Mouse (Mus musculus) testis, adult 10 weeks (tissue): ENCODE data around the gene Gm5157. TPM values are rescaled to one million over a fixed set of nuclear protein-coding genes. Genes with fewer than 3 reads are reported as not detected.

Experiments used
- polyA plus RNA-seq: library from polyadenylated mRNA; stranded (reverse); fragments of 350-450 nt; fragmentation: Illumina TruSeq; extraction: RNeasy Lipid Tissue Mini Kit (QIAGEN cat#74804); gene quantifications from one replicate; pipeline ENCODE4 v1.2.3, GENCODE M21; 2014; ENCODE audit warnings: low read depth, low replicate concordance

Gene Gm5157
- polyA plus RNA-seq, result not detected

GRCm38 (mm10) chr7:21190323-21190722, at the start of gene Gm5157:
Gm5157 (minus strand) TSS chr7:21190423.

GRCm38 (mm10) chr7:21161885-21162284, 28.3 kb downstream of the Gm5157 start, which contains the start of gene Vmn1r123:
Vmn1r123 (plus strand) TSS chr7:21162185.

Other genes starting within 250 kb of the Gm5157 start
- not detected for gene Vmn1r119, start 178.0 kb downstream of the Gm5157 start, polyA plus RNA-seq
- not detected for gene Vmn1r120, start 136.6 kb downstream of the Gm5157 start, polyA plus RNA-seq
- gene Vmn1r121, start 91.9 kb downstream of the Gm5157 start, polyA plus RNA-seq, result not detected
- gene Vmn1r122, start 56.3 kb downstream of the Gm5157 start, polyA plus RNA-seq, result not detected
- gene Vmn1r123, start 28.2 kb downstream of the Gm5157 start, polyA plus RNA-seq, result not detected
- not detected for gene Vmn1r124, start 70.2 kb upstream of the Gm5157 start, polyA plus RNA-seq
- not detected for gene Vmn1r125, start 81.8 kb upstream of the Gm5157 start, polyA plus RNA-seq
- gene Vmn1r126, start 111.0 kb upstream of the Gm5157 start, polyA plus RNA-seq, result not detected
- not detected for gene Vmn1r127, start 129.4 kb upstream of the Gm5157 start, polyA plus RNA-seq
- gene Vmn1r128, start 158.9 kb upstream of the Gm5157 start, polyA plus RNA-seq, result not detected
- gene Vmn1r129, start 170.9 kb upstream of the Gm5157 start, polyA plus RNA-seq, result not detected
- not detected for gene Gm6882, start 242.3 kb upstream of the Gm5157 start, polyA plus RNA-seq